Comparison of ENCODE assay signal across 20 mouse cellular contexts in the genomic region with DNA sequence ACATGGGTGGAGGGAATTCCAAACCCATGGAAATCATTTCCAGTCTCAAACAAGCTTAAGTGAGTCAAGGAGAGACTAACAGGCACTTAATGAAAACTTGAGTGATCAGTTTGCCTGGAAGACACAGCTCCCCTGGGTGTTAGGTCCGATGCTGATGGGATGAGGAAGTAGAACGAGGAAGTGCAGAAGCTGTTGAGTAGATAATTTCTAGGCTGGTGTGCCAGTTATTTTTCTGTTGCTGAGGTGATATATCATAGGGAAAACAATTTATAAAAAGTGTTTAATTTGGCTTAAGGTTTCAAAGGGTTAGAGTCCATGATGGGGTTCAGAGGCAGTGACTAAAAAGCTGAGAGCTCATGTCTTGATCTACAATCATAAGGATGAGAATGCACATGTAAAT.
DNase-seq lines count a peak whose midpoint lies in the region; ATAC-seq and TF ChIP-seq lines count a peak whose summit lies in the region.
"Had no signal": no experiment of that assay in that cellular context is flagged by ENCODE, and none has a peak within 500 bp of the region (broad histone marks: within the 10 kb centered on the region; RNA-seq: fewer than 3 reads in every experiment).

No protein-coding gene starts in this region.

- H3K36me3 ChIP-seq in heart, embryonic 10.5 days, result no peaks in the 10 kb centered on the region
- H3K36me3 ChIP-seq in heart, postnatal 0 days (replicated peaks; ENCODE audit: control insufficient read depth, insufficient read depth, low read length), result no peaks in the 10 kb centered on the region
- no peaks in the 10 kb centered on the region for H3K36me3 ChIP-seq in splenic B cell, adult 2 months (ENCODE audit: control insufficient read depth, insufficient read depth, low read length, poor library complexity, severe bottlenecking)
- no peaks in the 10 kb centered on the region for H3K36me3 ChIP-seq in kidney, embryonic 14.5 days (ENCODE audit: control insufficient read depth, insufficient read depth, low read length)
- H3K36me3 ChIP-seq: embryonic facial prominence, embryonic 12.5 days had no signal

- WGBS in heart, embryonic 10.5 days, result 71% methylated on average over 2 of the region's 2 CpGs
- 68% methylated on average over 2 of the region's 2 CpGs for WGBS in heart, postnatal 0 days
- WGBS in kidney, embryonic 14.5 days, result 94% methylated on average over 2 of the region's 2 CpGs

- H3K4me1 ChIP-seq in heart, embryonic 10.5 days, result no peaks in the 10 kb centered on the region
- H3K4me1 ChIP-seq in heart, postnatal 0 days (ENCODE audit: control insufficient read depth, insufficient read depth), result no peaks in the 10 kb centered on the region
- no peaks in the 10 kb centered on the region for H3K4me1 ChIP-seq in kidney, embryonic 14.5 days (ENCODE audit: control insufficient read depth, insufficient read depth, low read length)
- H3K4me1 ChIP-seq: embryonic facial prominence, embryonic 12.5 days; limb, embryonic 10.5 days had no signal

- no peaks in the 10 kb centered on the region for H3K9me3 ChIP-seq in heart, embryonic 10.5 days
- H3K9me3 ChIP-seq in heart, postnatal 0 days (replicated peaks; ENCODE audit: control insufficient read depth, low read length), result no peaks in the 10 kb centered on the region
- peaks cover 5% of the 10 kb centered on the region; the same call in 1 of the 2 replicates for H3K9me3 ChIP-seq in kidney, embryonic 14.5 days (ENCODE audit: control insufficient read depth, low read length)
- H3K9me3 ChIP-seq: embryonic facial prominence, embryonic 12.5 days; limb, embryonic 10.5 days had no signal

- no peaks in the 10 kb centered on the region for H3K27me3 ChIP-seq in heart, embryonic 10.5 days (ENCODE audit: insufficient read depth, poor library complexity, severe bottlenecking)
- no peaks in the 10 kb centered on the region for H3K27me3 ChIP-seq in heart, postnatal 0 days (ENCODE audit: control insufficient read depth, insufficient read depth, low read length)
- no peaks in the 10 kb centered on the region for H3K27me3 ChIP-seq in splenic B cell, adult 2 months (ENCODE audit: control insufficient read depth, insufficient read depth, low read length, poor library complexity, severe bottlenecking)
- H3K27me3 ChIP-seq in kidney, embryonic 14.5 days (ENCODE audit: control insufficient read depth, insufficient read depth, low read length), result no peaks in the 10 kb centered on the region
- H3K27me3 ChIP-seq: embryonic facial prominence, embryonic 12.5 days had no signal

- no peak for ATAC-seq in heart, postnatal 0 days (ENCODE audit: insufficient read depth, low read depth)
- peak; percentile 79 for ATAC-seq in granulocyte monocyte progenitor cell, adult 5-6 weeks (replicated peaks; ENCODE audit: poor library complexity, severe bottlenecking)
- ATAC-seq in kidney, embryonic 14.5 days (ENCODE audit: low FRiP score, low TSS enrichment), result no peak
- ATAC-seq: forebrain, embryonic 14.5 days had no signal

- TF ChIP-seq EP300 in heart, postnatal 0 days (IDR thresholded peaks at IDR 0.05; ENCODE audit: low read depth), result no peak

- peak overlapping the region; percentile 40; the same call in 1 of the 2 replicates for H3K4me3 ChIP-seq in heart, embryonic 10.5 days
- H3K4me3 ChIP-seq in heart, postnatal 0 days (ENCODE audit: low read depth, low read length), result peak overlapping the region; percentile 29
- H3K4me3 ChIP-seq in kidney, embryonic 14.5 days (ENCODE audit: low read length), result no peak overlapping the region
- H3K4me3 ChIP-seq: embryonic facial prominence, embryonic 12.5 days; limb, embryonic 10.5 days; myocyte had no signal

- no peak for TF ChIP-seq CTCF in heart, postnatal 0 days (IDR thresholded peaks at IDR 0.05; ENCODE audit: low read depth)

- peak overlapping the region; percentile 53 for H3K4me2 ChIP-seq in heart, postnatal 0 days (ENCODE audit: low read depth, low read length)
- H3K4me2 ChIP-seq in kidney, embryonic 14.5 days (replicated peaks; ENCODE audit: low read depth, low read length), result no peak overlapping the region
- H3K4me2 ChIP-seq: embryonic facial prominence, embryonic 12.5 days had no signal

- H3K27ac ChIP-seq in heart, embryonic 10.5 days, result no peak overlapping the region
- no peak overlapping the region for H3K27ac ChIP-seq in heart, postnatal 0 days (ENCODE audit: low read depth)
- no peak overlapping the region for H3K27ac ChIP-seq in kidney, embryonic 14.5 days (ENCODE audit: low read depth, low read length)
- H3K27ac ChIP-seq: embryonic facial prominence, embryonic 12.5 days; limb, embryonic 10.5 days; liver, embryonic 14.5 days; macrophage had no signal

- intact Hi-C loops in heart, postnatal 36 days (cut with DNase I), result no loop called here
- intact Hi-C loops in left cerebral cortex, postnatal 10 days (cut with DNase I), result no loop called here

- no peak overlapping the region for H3K9ac ChIP-seq in heart, postnatal 0 days (replicated peaks; ENCODE audit: low read depth, low read length)
- no peak overlapping the region for H3K9ac ChIP-seq in kidney, embryonic 14.5 days (ENCODE audit: low read depth, low read length)
- H3K9ac ChIP-seq: embryonic facial prominence, embryonic 12.5 days; liver, embryonic 14.5 days had no signal

- DNase-seq in heart, embryonic 10.5 days (ENCODE audit: low spot score), result no peak
- no peak for DNase-seq in heart, postnatal 36 days
- DNase-seq in heart, postnatal 0 days (ENCODE audit: low spot score), result no peak
- DNase-seq in heart, adult 11 months, result no peak
- DNase-seq in splenic B cell, adult 2 months (ENCODE audit: low read depth, low spot score), result peak; percentile 37
- DNase-seq in left cerebral cortex, postnatal 10 days (ENCODE audit: extremely low spot score in 1 of 2, low spot score in 2 of 2), result no peak
- DNase-seq: gastrocnemius, postnatal 36 days; kidney, adult 8-10 months; midbrain, embryonic 14.5 days; right cerebral cortex, postnatal 14 days; spleen, adult 18-20 months; thymus, postnatal 36 days had no signal
